Mouse (Mus musculus) T-cell, adult 2 months (primary cell): Measurements from ENCODE around the gene Ppp6r2.

Experiments
- DNase-seq: peaks from one replicate; pipeline ENCODE4 v3.0.0; 2022; ENCODE audit warnings: low spot score

Gene Ppp6r2

GRCm38 (mm10) chr15:89258997-89259396 lies 47.6 kb downstream of the Ppp6r2 start:
- DNase-seq = no peak

GRCm38 (mm10) chr15:89264485-89264884 lies 53.1 kb downstream of the Ppp6r2 start:
- no peak for DNase-seq

GRCm38 (mm10) chr15:89275497-89275896 lies 64.1 kb downstream of the Ppp6r2 start:
- no peak for DNase-seq

GRCm38 (mm10) chr15:89277366-89277765 lies 66.0 kb downstream of the Ppp6r2 start:
- DNase-seq = no peak

GRCm38 (mm10) chr15:89282546-89282945 lies 71.2 kb downstream of the Ppp6r2 start:
- DNase-seq = peak; percentile 70

GRCm38 (mm10) chr15:89284094-89284493 lies 72.7 kb downstream of the Ppp6r2 start:
- no peak for DNase-seq

- DNase-seq = no peak
These were observed 73.7 kb downstream of the Ppp6r2 start for GRCm38 (mm10) chr15:89285004-89285403.

GRCm38 (mm10) chr15:89285478-89285877 lies 74.1 kb downstream of the Ppp6r2 start:
- DNase-seq = no peak

GRCm38 (mm10) chr15:89286114-89286513 lies 74.8 kb downstream of the Ppp6r2 start:
- DNase-seq = no peak

- no peak for DNase-seq
These were observed 75.2 kb downstream of the Ppp6r2 start for GRCm38 (mm10) chr15:89286582-89286981.

GRCm38 (mm10) chr15:89288227-89288767 lies 76.9 kb downstream of the Ppp6r2 start:
- DNase-seq = no peak

- no peak for DNase-seq
These were observed 78.1 kb downstream of the Ppp6r2 start for GRCm38 (mm10) chr15:89289455-89289854.

GRCm38 (mm10) chr15:89291521-89291920 lies 80.2 kb downstream of the Ppp6r2 start:
- DNase-seq = no peak

GRCm38 (mm10) chr15:89292795-89293194 lies 81.4 kb downstream of the Ppp6r2 start:
- no peak for DNase-seq

GRCm38 (mm10) chr15:89293778-89294177 lies 82.4 kb downstream of the Ppp6r2 start:
- no peak for DNase-seq

- DNase-seq = no peak
These were observed 84.3 kb downstream of the Ppp6r2 start for GRCm38 (mm10) chr15:89295580-89296165.

- no peak for DNase-seq
These were observed 85.1 kb downstream of the Ppp6r2 start for GRCm38 (mm10) chr15:89296465-89296864.

- DNase-seq = no peak
These were observed 86.3 kb downstream of the Ppp6r2 start for GRCm38 (mm10) chr15:89297695-89298094.

GRCm38 (mm10) chr15:89300180-89300579 lies 88.8 kb downstream of the Ppp6r2 start:
- DNase-seq = no peak

GRCm38 (mm10) chr15:89300600-89300999 lies 89.2 kb downstream of the Ppp6r2 start:
- no peak for DNase-seq

- DNase-seq = no peak
These were observed 94.6 kb downstream of the Ppp6r2 start for GRCm38 (mm10) chr15:89305966-89306365.

- DNase-seq = no peak
These were observed 96.1 kb downstream of the Ppp6r2 start for GRCm38 (mm10) chr15:89307461-89307860.

- no peak for DNase-seq
These were observed 97.2 kb downstream of the Ppp6r2 start for GRCm38 (mm10) chr15:89308406-89309139.
